Mouse (Mus musculus) lung, postnatal 25 days (tissue): ENCODE results near the gene Gm47985.
"Not testable (repeated sequence)": the region's sequence is repeated elsewhere in the genome, so short reads cannot be mapped to it uniquely, and the experiment has no call there.

Experiments
- DNase-seq: peaks from one replicate; pipeline ENCODE4 v3.0.0; 2022; ENCODE audit warnings: low spot score

Gene Gm47985

GRCm38 (mm10) chr1:151182266-151182665 is at the start of gene Gm47985:
Gene Gm47985, plus strand, starts transcription at chr1:151182537.
- DNase-seq = not testable (repeated sequence)

GRCm38 (mm10) chr1:151132686-151133085 is 49.7 kb upstream of the Gm47985 start:
- no peak for DNase-seq

GRCm38 (mm10) chr1:151138388-151138787 is 43.9 kb upstream of the Gm47985 start:
- no peak for DNase-seq

GRCm38 (mm10) chr1:151140956-151141355 is 41.4 kb upstream of the Gm47985 start:
- no peak for DNase-seq

- DNase-seq = no peak
These were observed 37.7 kb upstream of the Gm47985 start for GRCm38 (mm10) chr1:151144471-151145146.

- DNase-seq = no peak
These were observed 34.5 kb upstream of the Gm47985 start for GRCm38 (mm10) chr1:151147801-151148200.

GRCm38 (mm10) chr1:151150211-151150610 is 32.1 kb upstream of the Gm47985 start:
- DNase-seq = no peak

- DNase-seq = no peak
These were observed 31.2 kb upstream of the Gm47985 start for GRCm38 (mm10) chr1:151151089-151151488.

- no peak for DNase-seq
These were observed 29.2 kb upstream of the Gm47985 start for GRCm38 (mm10) chr1:151153056-151153652.

GRCm38 (mm10) chr1:151154131-151154530 is 28.2 kb upstream of the Gm47985 start:
- DNase-seq = not testable (repeated sequence)

- no peak for DNase-seq
These were observed 26.2 kb upstream of the Gm47985 start for GRCm38 (mm10) chr1:151156129-151156528.

- no peak for DNase-seq
These were observed 25.3 kb upstream of the Gm47985 start for GRCm38 (mm10) chr1:151156777-151157632.

- DNase-seq = no peak
These were observed 24.1 kb upstream of the Gm47985 start for GRCm38 (mm10) chr1:151157963-151158856.

- DNase-seq = no peak
These were observed 23.4 kb upstream of the Gm47985 start for GRCm38 (mm10) chr1:151158857-151159510.

GRCm38 (mm10) chr1:151166031-151166430 is 16.3 kb upstream of the Gm47985 start:
- DNase-seq = no peak

GRCm38 (mm10) chr1:151167297-151168047 is 14.9 kb upstream of the Gm47985 start:
- no peak for DNase-seq

- no peak for DNase-seq
These were observed 13.7 kb upstream of the Gm47985 start for GRCm38 (mm10) chr1:151168637-151169036.

- no peak for DNase-seq
These were observed 10.5 kb upstream of the Gm47985 start for GRCm38 (mm10) chr1:151171572-151172461.
